Mouse (Mus musculus): ENCODE measurements around the gene Olfr1381. TPM values are rescaled to one million over a fixed set of nuclear protein-coding genes. Genes with fewer than 3 reads are reported as not detected.
"Not testable (repeated sequence)": the region's sequence is repeated elsewhere in the genome, so short reads cannot be mapped to it uniquely, and the experiment has no call there.

The Olfr1381 gene
- not detected in 2 replicates for total RNA-seq (2014; rRNA removed)
- not detected in 2 replicates for polyA plus RNA-seq (2015; fragmentation: Nextera tagmentation; extraction: Ambion mirVana)

DNA sequence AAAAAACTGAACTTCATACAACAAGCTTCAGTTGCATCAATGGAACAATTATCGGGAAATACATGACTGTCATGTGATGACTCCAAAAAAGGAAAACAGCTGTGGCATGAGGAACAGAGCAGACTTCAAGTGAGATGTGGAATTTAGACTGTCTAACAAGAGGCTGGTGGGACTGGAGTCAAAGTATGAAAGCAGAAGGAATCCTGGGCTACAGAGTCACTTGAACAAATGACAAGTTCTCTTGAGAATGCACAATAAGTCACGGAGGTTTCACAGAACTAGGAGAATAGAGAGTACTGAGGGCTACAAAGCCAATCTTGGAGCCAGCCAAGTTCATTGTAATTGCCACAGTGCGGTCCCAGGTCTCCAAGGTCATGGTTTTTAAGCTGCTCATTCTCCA, at the start of gene Olfr1381:
Olfr1381 (plus strand) TSS at position 301 of the 400 bp plus-strand sequence.
- not testable (repeated sequence) for H3K27ac ChIP-seq (ENCODE audit: low read depth, low read length); H3K36me3 ChIP-seq (ENCODE audit: insufficient read depth); H3K9ac ChIP-seq; ATAC-seq; H3K9me3 ChIP-seq (ENCODE audit: low read length); DNase-seq; H3K4me3 ChIP-seq (ENCODE audit: low read depth, low read length); H3K27me3 ChIP-seq (ENCODE audit: insufficient read depth, low read length); H3K4me2 ChIP-seq (ENCODE audit: low read depth); H3K4me1 ChIP-seq (ENCODE audit: insufficient read depth)
- 69% methylated on average over 3 of the region's 3 CpGs for WGBS

DNA sequence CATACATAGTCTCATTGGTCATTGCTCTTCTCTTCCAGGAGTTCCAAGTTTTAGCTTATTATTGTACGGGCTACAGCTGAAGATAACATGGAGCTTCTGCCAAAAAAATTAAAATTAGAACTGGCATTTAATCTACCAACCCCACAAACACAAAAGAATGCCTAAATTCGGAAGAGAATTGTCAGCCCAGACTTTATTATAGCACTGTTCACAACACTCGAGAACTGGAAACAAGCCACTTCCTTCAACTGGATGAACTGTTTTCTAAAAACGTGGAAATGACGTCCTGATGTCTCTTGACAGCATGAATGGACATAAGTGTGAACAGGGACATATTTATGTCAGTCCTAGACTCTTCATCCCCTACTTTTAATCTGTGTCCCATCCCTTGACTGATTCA, 25.2 kb upstream of the Olfr1381 start:
- ATAC-seq (no peak), DNase-seq (no peak)
- H3K36me3 ChIP-seq (ENCODE audit: insufficient read depth), result no peaks in the 10 kb centered on the region
- no peak overlapping the region for H3K4me3 ChIP-seq (ENCODE audit: low read depth, low read length)
- WGBS, result 74% methylated on average over 5 of the region's 5 CpGs
- no peak overlapping the region for H3K9ac ChIP-seq
- no peaks in the 10 kb centered on the region for H3K9me3 ChIP-seq (ENCODE audit: low read length)
- no peak overlapping the region for H3K27ac ChIP-seq (ENCODE audit: low read depth, low read length)
- no peak for TF ChIP-seq CTCF (IDR thresholded peaks at IDR 0.05; ENCODE audit: low read depth)
- H3K4me2 ChIP-seq (ENCODE audit: low read depth), result no peak overlapping the region
- H3K27me3 ChIP-seq (ENCODE audit: insufficient read depth, low read length), result no peaks in the 10 kb centered on the region
- no peaks in the 10 kb centered on the region for H3K4me1 ChIP-seq (ENCODE audit: insufficient read depth)

DNA sequence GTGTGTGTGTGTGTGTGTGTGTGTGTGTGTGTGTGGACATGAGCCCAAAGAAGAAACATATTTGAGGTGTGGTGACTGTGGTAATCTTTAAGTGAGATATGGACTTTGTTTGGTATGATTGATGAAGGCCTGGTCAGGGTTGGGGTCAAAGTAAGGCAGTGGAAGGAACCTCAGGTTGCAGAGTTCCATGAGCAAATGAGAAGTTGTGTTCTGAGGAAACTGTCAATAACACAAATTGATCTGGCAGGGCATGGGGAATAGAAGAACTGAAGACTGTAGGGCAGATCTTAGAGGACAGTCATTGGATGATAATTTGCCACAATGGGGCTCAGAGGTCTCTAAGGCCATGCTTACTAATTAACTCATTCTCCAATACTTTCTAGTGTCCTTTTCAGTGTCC, 23.9 kb upstream of the Olfr1381 start, which contains the start of gene Olfr1383:
Olfr1383 (plus strand) TSS at position 301 of the 400 bp plus-strand sequence.
- H3K27me3 ChIP-seq (ENCODE audit: insufficient read depth, low read length), result no peaks in the 10 kb centered on the region
- H3K9ac ChIP-seq, result no peak within 1 kb of the TSS
- no peaks in the 10 kb centered on the region for H3K4me1 ChIP-seq (ENCODE audit: insufficient read depth)
- no peak within 1 kb of the TSS for H3K27ac ChIP-seq (ENCODE audit: low read depth, low read length)
- no peak within 1 kb of the TSS for H3K4me3 ChIP-seq (ENCODE audit: low read depth, low read length)
- no peaks in the 10 kb centered on the region for H3K36me3 ChIP-seq (ENCODE audit: insufficient read depth)
- no peak within 1 kb of the TSS for H3K4me2 ChIP-seq (ENCODE audit: low read depth)
- no peaks in the 10 kb centered on the region for H3K9me3 ChIP-seq (ENCODE audit: low read length)
- ATAC-seq (no peak), DNase-seq (no peak)
- TF ChIP-seq CTCF (IDR thresholded peaks at IDR 0.05; ENCODE audit: low read depth), result no peak

DNA sequence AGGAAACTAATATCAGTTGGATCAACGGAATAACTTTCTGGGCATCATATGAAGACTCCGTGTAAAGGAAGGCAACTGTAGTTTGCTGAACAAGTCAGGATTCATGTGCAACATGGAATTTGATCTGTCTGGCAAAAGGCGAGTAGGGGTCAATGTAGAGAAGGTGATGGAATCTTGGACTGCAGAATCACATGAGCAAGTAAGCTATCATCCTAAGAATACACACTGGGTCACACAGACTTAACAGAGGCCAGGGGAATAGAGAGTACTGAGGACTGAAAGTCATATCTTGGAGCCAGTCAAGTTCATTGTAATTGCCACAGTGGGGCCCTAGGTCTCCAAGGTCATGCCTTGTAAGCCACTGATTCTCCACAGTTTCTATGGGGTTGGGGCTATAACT, 15.3 kb upstream of the Olfr1381 start, which contains the start of gene Olfr1382:
Olfr1382 (plus strand) TSS at position 301 of the 400 bp plus-strand sequence.
- Histone ChIP-seq H3K9me3 (ENCODE audit: low read length) (no peaks in the 10 kb centered on the region), H3K36me3 (ENCODE audit: insufficient read depth) (no peaks in the 10 kb centered on the region), H3K27ac (ENCODE audit: low read depth, low read length) (no peak within 1 kb of the TSS), H3K27me3 (ENCODE audit: insufficient read depth, low read length) (no peaks in the 10 kb centered on the region), H3K4me2 (ENCODE audit: low read depth) (no peak within 1 kb of the TSS), H3K4me1 (ENCODE audit: insufficient read depth) (no peaks in the 10 kb centered on the region), H3K9ac (no peak within 1 kb of the TSS), H3K4me3 (ENCODE audit: low read depth, low read length) (no peak within 1 kb of the TSS)
- 88% methylated on average over 3 of the region's 3 CpGs for WGBS
- no peak for ATAC-seq
- DNase-seq, result no peak
- TF ChIP-seq CTCF (IDR thresholded peaks at IDR 0.05; ENCODE audit: low read depth), result no peak

DNA sequence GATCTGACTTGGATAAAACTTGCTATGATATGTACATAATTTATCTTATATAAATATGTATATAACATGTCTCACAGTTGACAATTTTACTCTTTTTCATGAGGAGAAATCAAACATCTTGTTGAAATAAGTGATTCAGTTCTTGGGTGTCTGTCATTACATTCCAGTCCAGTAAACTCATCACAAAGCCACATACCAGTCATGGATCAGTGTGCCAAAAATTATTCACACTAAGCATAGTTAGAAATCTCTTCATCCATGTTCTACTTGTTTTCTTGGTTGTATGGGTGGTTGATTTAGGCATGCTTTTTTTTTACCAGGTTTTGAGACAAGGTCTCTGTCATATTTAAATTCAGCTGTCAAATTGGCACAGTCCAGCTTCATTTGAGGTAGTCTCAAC, 10.5 kb upstream of the Olfr1381 start:
- no peak overlapping the region for H3K27ac ChIP-seq (ENCODE audit: low read depth, low read length)
- H3K4me1 ChIP-seq (ENCODE audit: insufficient read depth), result no peaks in the 10 kb centered on the region
- no peak overlapping the region for H3K4me3 ChIP-seq (ENCODE audit: low read depth, low read length)
- H3K9me3 ChIP-seq (ENCODE audit: low read length), result no peaks in the 10 kb centered on the region
- no peak for TF ChIP-seq CTCF (IDR thresholded peaks at IDR 0.05; ENCODE audit: low read depth)
- DNase-seq, result no peak
- no peak for ATAC-seq
- no peaks in the 10 kb centered on the region for H3K27me3 ChIP-seq (ENCODE audit: insufficient read depth, low read length)
- H3K36me3 ChIP-seq (ENCODE audit: insufficient read depth), result no peaks in the 10 kb centered on the region
- H3K9ac ChIP-seq, result no peak overlapping the region
- H3K4me2 ChIP-seq (ENCODE audit: low read depth), result no peak overlapping the region

DNA sequence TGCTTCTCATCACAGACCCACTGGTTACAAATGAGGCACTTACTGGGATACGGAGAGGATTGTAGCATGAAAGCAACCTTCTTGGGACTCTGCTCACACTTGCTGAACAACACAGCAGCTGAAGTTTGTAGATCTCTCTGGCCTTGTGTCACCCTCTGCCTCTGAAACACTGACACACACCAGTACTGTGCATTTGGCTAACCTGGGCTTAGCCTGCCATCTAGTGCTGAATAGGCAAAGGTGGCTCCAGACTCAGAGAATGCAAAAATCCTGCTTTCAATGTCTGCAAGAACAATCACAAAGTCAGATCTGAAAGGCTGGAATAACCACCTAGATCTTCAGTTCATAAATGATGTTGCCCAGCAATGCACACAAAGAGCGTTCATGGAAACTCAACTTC, 6.6 kb upstream of the Olfr1381 start:
- H3K9me3 ChIP-seq (ENCODE audit: low read length); H3K4me2 ChIP-seq (ENCODE audit: low read depth); H3K36me3 ChIP-seq (ENCODE audit: insufficient read depth); H3K27me3 ChIP-seq (ENCODE audit: insufficient read depth, low read length); H3K4me1 ChIP-seq (ENCODE audit: insufficient read depth); H3K27ac ChIP-seq (ENCODE audit: low read depth, low read length); H3K4me3 ChIP-seq (ENCODE audit: low read depth, low read length); H3K9ac ChIP-seq: not testable (repeated sequence)
- 83% methylated on average over 2 of the region's 2 CpGs for WGBS
- peak; percentile 65 for TF ChIP-seq CTCF (IDR thresholded peaks at IDR 0.05; ENCODE audit: low read depth)
- ATAC-seq (peak; percentile 84), DNase-seq (peak; percentile 50)

DNA sequence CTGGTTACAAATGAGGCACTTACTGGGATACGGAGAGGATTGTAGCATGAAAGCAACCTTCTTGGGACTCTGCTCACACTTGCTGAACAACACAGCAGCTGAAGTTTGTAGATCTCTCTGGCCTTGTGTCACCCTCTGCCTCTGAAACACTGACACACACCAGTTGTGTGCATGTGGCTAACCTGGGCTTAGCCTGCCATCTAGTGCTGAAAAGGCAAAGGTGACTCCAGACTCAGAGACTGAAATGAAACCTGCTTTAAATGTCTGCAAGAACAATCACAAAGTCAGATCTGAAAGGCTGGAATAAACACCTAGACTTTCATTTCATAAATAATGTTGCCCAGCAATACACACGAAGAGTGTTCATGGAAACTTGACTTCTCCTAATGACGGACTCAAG, 10.8 kb downstream of the Olfr1381 start:
- H3K27me3 ChIP-seq (ENCODE audit: insufficient read depth, low read length); ATAC-seq; H3K36me3 ChIP-seq (ENCODE audit: insufficient read depth); H3K4me3 ChIP-seq (ENCODE audit: low read depth, low read length); H3K4me1 ChIP-seq (ENCODE audit: insufficient read depth); H3K27ac ChIP-seq (ENCODE audit: low read depth, low read length); H3K9ac ChIP-seq; H3K4me2 ChIP-seq (ENCODE audit: low read depth); H3K9me3 ChIP-seq (ENCODE audit: low read length): not testable (repeated sequence)
- WGBS, result 91% methylated on average over 3 of the region's 3 CpGs
- DNase-seq, result peak; percentile 4
- TF ChIP-seq CTCF (IDR thresholded peaks at IDR 0.05; ENCODE audit: low read depth), result peak; percentile 44

DNA sequence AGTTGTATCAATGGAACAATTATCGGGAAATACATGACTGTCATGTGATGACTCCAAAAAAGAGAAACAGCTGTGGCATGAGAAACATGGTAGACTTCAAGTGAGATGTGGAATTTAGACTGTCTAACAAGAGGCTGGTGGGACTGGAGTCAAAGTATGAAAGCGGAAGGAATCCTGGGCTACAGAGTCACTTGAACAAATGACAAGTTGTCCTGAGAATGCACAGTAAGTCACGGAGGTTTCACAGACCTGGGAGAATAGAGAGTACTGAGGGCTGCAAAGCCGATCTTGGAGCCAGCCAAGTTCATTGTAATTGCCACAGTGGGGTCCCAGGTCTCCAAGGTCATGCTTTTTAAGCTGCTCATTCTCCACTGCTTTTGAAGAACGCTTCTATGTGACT, 13.3 kb downstream of the Olfr1381 start, which contains the start of gene Olfr1380:
Olfr1380 (plus strand) TSS at position 301 of the 400 bp plus-strand sequence.
- not testable (repeated sequence) for H3K9me3 ChIP-seq (ENCODE audit: low read length); H3K9ac ChIP-seq; ATAC-seq; H3K4me1 ChIP-seq (ENCODE audit: insufficient read depth); DNase-seq; H3K36me3 ChIP-seq (ENCODE audit: insufficient read depth); H3K4me3 ChIP-seq (ENCODE audit: low read depth, low read length); H3K27ac ChIP-seq (ENCODE audit: low read depth, low read length); H3K4me2 ChIP-seq (ENCODE audit: low read depth); H3K27me3 ChIP-seq (ENCODE audit: insufficient read depth, low read length)
- WGBS, result 62% methylated on average over 5 of the region's 5 CpGs

Data from forebrain, postnatal 0 days (tissue).